Mouse (Mus musculus): ENCODE data around the gene Pgpep1. TPM values are rescaled to one million over a fixed set of nuclear protein-coding genes. Genes with fewer than 3 reads are reported as not detected.
A peak's percentile ranks its signal among the peaks of the same experiment; 100 is the strongest.

The Pgpep1 gene
- polyA plus RNA-seq, 1 experiment from 2014 or later: 70.2 TPM

DNA sequence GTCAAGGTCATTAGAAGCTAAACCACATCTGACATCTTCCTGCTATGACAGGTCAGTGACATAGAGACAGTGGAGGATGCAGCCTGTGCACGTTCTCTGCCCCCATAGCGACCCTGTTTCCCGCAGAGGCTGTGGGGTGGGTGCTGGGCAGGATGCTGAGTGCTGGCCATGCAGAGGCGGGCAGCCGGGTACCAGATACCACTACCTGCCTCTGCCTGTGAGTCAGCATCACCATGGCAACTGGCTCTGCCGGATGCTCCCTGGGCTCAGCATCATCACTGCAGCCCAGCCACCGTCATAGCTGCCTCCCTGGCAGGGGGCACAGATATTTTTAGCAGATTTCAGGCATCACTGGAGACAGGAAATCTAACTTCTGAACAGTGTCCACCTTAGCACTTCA, 24.1 kb upstream of the Pgpep1 start:
- H3K9ac ChIP-seq (replicated peaks): no peak overlapping the region; the same call in 1 of the 2 replicates
- 44% methylated on average over 7 of the region's 7 CpGs for WGBS
- ATAC-seq (replicated peaks): peak; percentile 33; the same call in 1 of the 2 replicates

DNA sequence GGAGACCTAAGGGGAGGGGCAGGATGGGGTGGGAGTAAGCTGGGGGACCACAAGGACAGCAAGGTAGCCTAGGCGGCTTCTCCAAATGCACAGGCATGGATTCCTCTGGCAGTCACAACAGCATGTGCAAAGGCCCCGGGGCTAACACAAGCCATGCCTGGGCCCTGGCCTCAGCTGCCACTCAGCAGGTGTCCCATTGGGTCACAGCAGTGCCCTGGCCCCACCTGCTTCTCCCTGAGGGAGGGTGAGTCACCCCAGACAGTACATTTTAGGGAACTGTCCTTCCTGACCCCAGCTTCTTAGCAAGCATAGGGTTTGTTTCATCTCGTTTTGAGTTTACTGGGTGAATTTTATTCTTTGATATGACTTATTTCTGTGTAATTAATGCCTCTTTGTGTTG, 22.5 kb upstream of the Pgpep1 start:
- ATAC-seq (replicated peaks): no peak
- H3K27me3 ChIP-seq: no peaks in the 10 kb centered on the region
- no peak overlapping the region for H3K27ac ChIP-seq (replicated peaks)
- no peak overlapping the region for H3K4me3 ChIP-seq
- no peaks in the 10 kb centered on the region for H3K9me3 ChIP-seq
- H3K9ac ChIP-seq (replicated peaks): no peak overlapping the region
- 76% methylated on average over 3 of the region's 3 CpGs for WGBS
- peaks cover 3% of the 10 kb centered on the region; the same call in 1 of the 2 replicates for H3K4me1 ChIP-seq
- peaks cover 12% of the 10 kb centered on the region for H3K36me3 ChIP-seq
- no peak overlapping the region for H3K4me2 ChIP-seq (replicated peaks)

More for the DNA sequence above, 24.1 kb upstream of the Pgpep1 start:
- no peak overlapping the region for H3K4me3 ChIP-seq
- no peaks in the 10 kb centered on the region for H3K9me3 ChIP-seq
- no peaks in the 10 kb centered on the region for H3K27me3 ChIP-seq
- H3K4me1 ChIP-seq: peaks cover 3% of the 10 kb centered on the region; the same call in 1 of the 2 replicates
- H3K27ac ChIP-seq (replicated peaks): 0 out of 2 replicates have a peak overlapping the region, but pooled peaks have one; percentile 2
- no peaks in the 10 kb centered on the region for H3K36me3 ChIP-seq
- H3K4me2 ChIP-seq (replicated peaks): no peak overlapping the region

DNA sequence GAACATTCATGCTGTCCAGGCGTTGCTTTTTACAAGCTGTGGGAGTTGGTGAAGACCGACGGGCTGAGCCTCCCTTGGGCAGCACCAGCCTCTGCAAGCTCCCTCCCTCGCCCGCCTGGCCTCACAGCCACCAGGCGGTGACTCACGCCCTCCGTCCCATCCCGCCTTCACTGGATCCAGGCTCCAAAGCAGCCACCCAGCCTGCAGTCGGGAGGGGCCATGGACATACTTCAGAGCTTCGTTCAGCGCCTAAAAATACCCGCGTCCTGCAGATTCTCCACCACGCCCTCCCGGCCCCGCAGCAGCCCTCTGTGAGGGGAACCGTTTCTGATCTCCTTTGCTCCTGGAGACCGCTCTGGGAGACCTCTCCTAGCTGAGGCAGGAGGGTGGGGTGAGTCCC, 22.0 kb upstream of the Pgpep1 start:
- WGBS: 7% methylated on average over 19 of the region's 19 CpGs
- Histone ChIP-seq H3K27ac (replicated peaks) (no peak overlapping the region), H3K27me3 (no peaks in the 10 kb centered on the region), H3K36me3 (peaks cover 12% of the 10 kb centered on the region), H3K9ac (replicated peaks) (no peak overlapping the region), H3K9me3 (no peaks in the 10 kb centered on the region), H3K4me2 (replicated peaks) (no peak overlapping the region), H3K4me3 (no peak overlapping the region), H3K4me1 (peaks cover 3% of the 10 kb centered on the region; the same call in 1 of the 2 replicates)
- no peak for ATAC-seq (replicated peaks)

DNA sequence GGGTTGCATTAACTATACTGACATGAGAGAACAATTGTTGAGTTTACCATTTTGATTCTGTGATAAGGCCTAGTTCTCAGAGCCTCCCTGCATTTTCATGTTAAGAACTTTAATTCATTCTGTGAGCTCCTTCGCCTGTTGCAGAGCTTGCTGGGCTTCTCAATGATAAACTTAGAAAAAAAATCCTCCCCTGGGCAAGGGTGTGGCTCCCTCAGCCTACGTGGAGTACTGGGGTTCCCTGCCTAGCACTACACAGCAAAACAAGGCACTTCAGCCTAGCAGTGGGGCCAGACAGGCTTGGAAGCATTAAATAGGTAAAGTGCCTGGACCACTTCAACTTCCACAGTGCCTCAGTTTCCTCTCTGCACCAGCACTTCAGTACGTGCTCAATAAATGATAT, 21.2 kb upstream of the Pgpep1 start:
- WGBS: 75% methylated on average over 3 of the region's 3 CpGs
- Histone ChIP-seq H3K4me3 (no peak overlapping the region), H3K27ac (replicated peaks) (no peak overlapping the region), H3K4me2 (replicated peaks) (no peak overlapping the region), H3K27me3 (no peaks in the 10 kb centered on the region), H3K9me3 (no peaks in the 10 kb centered on the region), H3K36me3 (peaks cover 12% of the 10 kb centered on the region), H3K9ac (replicated peaks) (no peak overlapping the region), H3K4me1 (peaks cover 3% of the 10 kb centered on the region; the same call in 1 of the 2 replicates)
- ATAC-seq (replicated peaks): no peak

DNA sequence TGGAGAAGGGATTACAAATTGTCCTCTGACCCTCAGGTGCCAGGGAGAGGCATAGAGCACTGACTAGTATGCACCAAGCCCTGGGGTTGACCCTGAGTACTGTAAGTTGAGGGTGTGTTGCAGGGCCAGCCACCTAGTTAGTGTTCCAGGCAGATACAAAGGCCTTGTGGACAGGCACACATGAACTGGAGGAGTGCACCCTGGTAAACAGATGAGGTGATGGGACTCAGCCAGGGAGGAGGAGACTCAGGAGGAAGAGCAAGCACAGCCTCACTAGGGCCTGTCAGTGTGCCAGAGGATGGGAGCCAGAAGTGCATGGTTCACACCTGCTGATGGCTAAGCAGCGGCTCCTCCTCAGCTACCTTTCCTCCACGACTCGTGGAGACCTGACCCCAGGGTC, 19.9 kb upstream of the Pgpep1 start:
- Histone ChIP-seq H3K27me3 (no peaks in the 10 kb centered on the region), H3K9me3 (no peaks in the 10 kb centered on the region), H3K4me1 (peaks cover 4% of the 10 kb centered on the region), H3K9ac (replicated peaks) (no peak overlapping the region), H3K27ac (replicated peaks) (no peak overlapping the region), H3K4me3 (no peak overlapping the region), H3K36me3 (peaks cover 12% of the 10 kb centered on the region), H3K4me2 (replicated peaks) (no peak overlapping the region)
- ATAC-seq (replicated peaks): no peak
- 74% methylated on average over 3 of the region's 3 CpGs for WGBS

DNA sequence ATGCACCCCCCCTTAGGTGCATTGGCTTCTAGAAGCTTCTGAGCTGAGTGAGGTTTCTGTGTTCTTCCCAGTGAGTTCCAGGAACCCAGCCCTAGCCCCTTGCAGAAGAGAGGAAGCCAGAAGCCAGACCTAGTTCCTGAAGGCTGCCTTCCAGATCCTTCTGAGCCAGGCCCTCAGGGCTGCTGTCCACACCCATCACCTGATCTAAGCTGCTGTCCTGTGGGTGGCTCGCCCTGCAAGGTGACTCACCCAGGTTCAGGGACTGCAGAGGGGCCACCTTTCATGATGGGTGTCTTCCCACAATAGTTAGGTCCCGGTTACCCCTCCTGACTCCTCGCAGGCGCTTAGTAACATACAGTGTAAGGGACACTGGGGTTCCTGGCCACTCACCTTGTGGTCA, 19.2 kb upstream of the Pgpep1 start:
- WGBS: 95% methylated on average over 4 of the region's 4 CpGs
- ATAC-seq (replicated peaks): no peak
- Histone ChIP-seq H3K4me3 (no peak overlapping the region), H3K27ac (replicated peaks) (no peak overlapping the region), H3K9ac (replicated peaks) (no peak overlapping the region), H3K36me3 (peaks cover 12% of the 10 kb centered on the region), H3K27me3 (no peaks in the 10 kb centered on the region), H3K4me1 (peaks cover 10% of the 10 kb centered on the region), H3K4me2 (replicated peaks) (no peak overlapping the region), H3K9me3 (no peaks in the 10 kb centered on the region)

DNA sequence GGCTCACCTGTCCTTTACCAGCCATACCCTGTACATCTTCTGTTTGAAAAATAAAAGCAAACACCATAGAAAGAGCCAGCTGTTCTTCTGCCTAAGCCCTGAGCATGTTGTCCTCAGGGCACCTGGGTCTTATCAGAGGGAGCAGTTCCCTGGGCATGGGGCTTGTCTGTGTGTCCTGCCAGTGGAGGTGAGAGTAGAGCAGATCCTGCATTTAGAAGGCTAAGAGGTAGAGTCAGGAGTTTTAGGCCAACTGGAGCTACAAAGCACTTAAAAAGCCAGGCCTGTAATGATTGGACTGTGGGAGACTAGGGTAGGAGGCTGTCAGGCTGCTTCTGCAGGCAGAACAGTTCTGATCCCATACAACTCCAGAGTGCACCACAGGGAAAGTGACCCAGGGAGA, 18.5 kb upstream of the Pgpep1 start:
- peaks cover 12% of the 10 kb centered on the region for H3K36me3 ChIP-seq
- no peak overlapping the region for H3K9ac ChIP-seq (replicated peaks)
- ATAC-seq (replicated peaks): no peak
- H3K4me3 ChIP-seq: no peak overlapping the region
- no peak overlapping the region for H3K4me2 ChIP-seq (replicated peaks)
- no peak overlapping the region for H3K27ac ChIP-seq (replicated peaks)
- H3K27me3 ChIP-seq: no peaks in the 10 kb centered on the region
- peaks cover 17% of the 10 kb centered on the region for H3K4me1 ChIP-seq
- H3K9me3 ChIP-seq: no peaks in the 10 kb centered on the region

DNA sequence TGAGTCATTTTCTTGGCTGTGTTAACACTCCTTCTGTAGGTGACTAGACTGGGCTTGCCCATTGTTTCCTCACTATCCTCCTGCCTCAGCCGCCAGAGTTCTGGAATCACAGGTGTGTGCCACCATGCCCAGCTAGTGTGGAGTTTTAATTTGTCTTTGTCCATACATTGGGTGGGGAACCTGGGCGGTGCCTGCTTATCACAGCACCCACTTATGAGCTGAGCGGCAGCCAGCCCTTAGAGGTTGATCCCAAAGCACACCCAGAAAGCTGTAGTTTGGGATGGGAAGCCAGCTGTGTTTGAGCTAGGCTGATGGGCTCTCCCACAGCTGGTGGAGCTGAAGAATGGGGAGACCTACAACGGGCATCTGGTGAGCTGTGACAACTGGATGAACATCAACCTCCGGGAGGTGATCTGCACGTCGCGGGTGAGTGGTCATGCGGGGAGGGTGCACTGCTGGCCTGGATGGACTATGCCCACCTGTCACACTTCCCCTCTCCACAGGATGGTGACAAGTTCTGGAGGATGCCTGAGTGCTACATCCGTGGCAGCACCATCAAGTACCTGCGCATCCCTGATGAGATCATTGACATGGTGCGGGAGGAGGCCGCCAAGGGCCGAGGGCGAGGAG, 17.4 kb upstream of the Pgpep1 start:
- ATAC-seq (replicated peaks): no peak
- H3K9me3 ChIP-seq: no peaks in the 10 kb centered on the region
- peaks cover 12% of the 10 kb centered on the region for H3K36me3 ChIP-seq
- no peak overlapping the region for H3K4me2 ChIP-seq (replicated peaks)
- no peak overlapping the region for H3K4me3 ChIP-seq
- no peak overlapping the region for H3K9ac ChIP-seq (replicated peaks)
- WGBS: 89% methylated on average over 15 of the region's 15 CpGs
- H3K4me1 ChIP-seq: peaks cover 19% of the 10 kb centered on the region
- H3K27ac ChIP-seq (replicated peaks): no peak overlapping the region
- no peaks in the 10 kb centered on the region for H3K27me3 ChIP-seq

DNA sequence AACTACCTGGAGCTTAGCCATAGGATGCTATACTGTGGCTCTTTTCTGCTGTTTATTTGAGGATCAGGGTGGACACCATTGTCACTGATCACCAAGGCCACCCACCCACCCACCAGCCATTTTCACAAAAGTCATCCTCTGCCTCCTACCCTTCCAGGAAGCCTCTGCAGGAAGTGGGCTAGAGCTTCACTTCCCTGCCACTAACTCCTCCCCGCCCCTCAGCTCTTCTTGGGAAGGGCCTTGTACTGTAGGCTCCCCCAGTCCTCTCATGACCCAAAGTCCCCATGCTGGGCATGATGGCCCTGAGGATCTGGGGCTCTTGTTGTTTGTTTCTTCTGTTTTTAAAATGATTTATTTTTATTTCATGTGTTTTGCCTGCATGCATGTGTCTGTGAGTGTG, 15.1 kb upstream of the Pgpep1 start:
- 97% methylated on average over 1 of the region's 1 CpGs for WGBS
- Histone ChIP-seq H3K4me1 (peaks cover 21% of the 10 kb centered on the region), H3K4me2 (replicated peaks) (no peak overlapping the region), H3K27ac (replicated peaks) (no peak overlapping the region), H3K4me3 (no peak overlapping the region), H3K9me3 (no peaks in the 10 kb centered on the region), H3K27me3 (no peaks in the 10 kb centered on the region), H3K36me3 (peaks cover 12% of the 10 kb centered on the region), H3K9ac (replicated peaks) (no peak overlapping the region)
- no peak for ATAC-seq (replicated peaks)

DNA sequence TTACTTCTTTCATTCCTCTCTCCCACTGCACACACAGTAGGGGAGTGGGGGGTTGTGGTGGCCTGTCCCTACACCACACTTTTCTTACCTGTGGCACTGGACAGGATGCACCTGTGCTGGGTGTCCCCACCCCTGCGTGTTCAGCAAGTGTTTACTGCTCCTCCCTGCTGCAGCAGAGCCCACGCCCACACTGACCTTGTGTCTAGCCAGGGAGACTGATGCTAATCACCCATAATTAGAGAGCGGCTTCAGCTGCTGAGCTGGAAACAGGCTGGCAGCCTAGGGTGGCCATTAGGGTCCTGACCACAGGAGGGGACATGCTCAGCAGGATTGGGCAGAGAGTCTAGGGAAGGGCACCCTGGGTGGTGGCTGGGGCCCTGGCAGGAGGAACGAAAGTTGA, 14.5 kb upstream of the Pgpep1 start:
- Histone ChIP-seq H3K4me2 (replicated peaks) (no peak overlapping the region), H3K9ac (replicated peaks) (no peak overlapping the region), H3K9me3 (no peaks in the 10 kb centered on the region), H3K4me3 (no peak overlapping the region), H3K27me3 (no peaks in the 10 kb centered on the region), H3K4me1 (peaks cover 21% of the 10 kb centered on the region), H3K27ac (replicated peaks) (no peak overlapping the region), H3K36me3 (peaks cover 12% of the 10 kb centered on the region)
- WGBS: 80% methylated on average over 4 of the region's 4 CpGs
- ATAC-seq (replicated peaks): no peak

DNA sequence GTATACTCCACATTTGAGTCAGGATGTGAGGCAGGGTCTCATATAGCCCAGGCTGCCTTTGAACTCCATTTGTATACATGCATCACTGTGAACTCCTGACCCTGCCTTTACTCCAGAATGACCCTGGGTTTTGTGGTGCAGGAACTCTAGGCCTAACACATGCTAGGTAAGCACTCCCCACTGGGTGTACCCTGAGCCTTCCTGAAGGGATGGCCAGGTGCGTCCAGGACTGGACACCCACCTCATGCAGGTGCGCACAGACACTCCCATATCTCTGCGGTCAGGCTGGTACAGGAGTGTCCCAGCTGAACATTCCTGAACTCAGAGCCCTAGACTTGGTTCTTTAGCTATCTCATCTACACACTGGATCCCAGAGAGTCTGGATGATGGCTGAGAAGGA, 13.9 kb upstream of the Pgpep1 start:
- 94% methylated on average over 3 of the region's 3 CpGs for WGBS
- H3K27ac ChIP-seq (replicated peaks): peak overlapping the region; percentile 94
- H3K9me3 ChIP-seq: no peaks in the 10 kb centered on the region
- peak overlapping the region; percentile 52 for H3K4me3 ChIP-seq
- H3K36me3 ChIP-seq: peaks cover 12% of the 10 kb centered on the region
- ATAC-seq (replicated peaks): no peak; the same call in 1 of the 2 replicates
- H3K9ac ChIP-seq (replicated peaks): peak overlapping the region; percentile 52
- peak overlapping the region; percentile 66 for H3K4me2 ChIP-seq (replicated peaks)
- H3K4me1 ChIP-seq: peaks cover 21% of the 10 kb centered on the region
- H3K27me3 ChIP-seq: no peaks in the 10 kb centered on the region

DNA sequence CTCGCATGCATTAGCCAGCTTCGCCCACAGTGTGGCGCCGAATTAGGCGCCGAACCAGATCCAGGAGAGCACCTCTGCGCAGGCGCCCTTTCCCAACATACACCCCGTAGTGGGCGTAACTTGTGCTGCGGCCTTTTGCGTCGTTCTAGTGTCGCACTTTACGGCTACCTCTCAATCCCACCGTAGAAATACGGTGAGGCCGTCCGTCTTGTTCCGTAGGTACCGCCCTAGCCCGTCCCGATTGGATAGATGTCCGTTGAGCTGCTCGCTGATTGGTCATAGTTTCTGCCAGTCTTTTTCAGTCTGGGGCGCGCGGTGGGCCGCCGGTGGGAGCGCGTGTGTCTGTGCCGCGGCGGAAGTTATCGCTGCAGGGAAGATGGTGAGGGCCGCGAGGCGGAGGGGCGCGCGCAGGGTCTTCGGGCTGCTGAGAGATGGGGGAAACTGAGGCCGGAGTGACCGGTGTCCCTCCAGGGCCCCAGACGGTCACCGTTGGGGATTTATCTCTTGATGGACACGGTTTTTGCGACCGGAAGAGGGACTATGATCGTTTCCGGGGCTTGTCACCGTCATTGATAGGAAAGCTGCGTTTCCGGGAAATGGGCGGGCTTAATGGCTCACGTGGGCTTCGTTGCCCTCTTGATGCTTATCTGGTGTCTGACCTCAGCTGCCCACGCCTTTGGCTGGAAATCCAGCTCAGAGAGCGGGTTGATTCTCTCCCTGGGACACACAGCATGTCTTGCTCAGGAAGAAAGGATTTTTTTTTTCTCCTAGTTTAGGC, 13.1 kb upstream of the Pgpep1 start, which contains the start of gene Lsm4:
Gene Lsm4, plus strand, starts transcription at position 170 of the 778 bp plus-strand sequence.
- Histone ChIP-seq H3K4me1 (peaks cover 21% of the 10 kb centered on the region), H3K9ac (replicated peaks) (peak within 1 kb of the TSS; percentile 52), H3K36me3 (peaks cover 5% of the 10 kb centered on the region), H3K4me2 (replicated peaks) (peak within 1 kb of the TSS; percentile 66), H3K27me3 (no peaks in the 10 kb centered on the region), H3K9me3 (no peaks in the 10 kb centered on the region), H3K4me3 (peak within 1 kb of the TSS; percentile 52), H3K27ac (replicated peaks) (peak within 1 kb of the TSS; percentile 94)
- under 1% methylated on average over 60 of the region's 60 CpGs for WGBS
- ATAC-seq (replicated peaks): peak; percentile 99

Measured in forebrain, embryonic 15.5 days (tissue).